In the genomic region with DNA sequence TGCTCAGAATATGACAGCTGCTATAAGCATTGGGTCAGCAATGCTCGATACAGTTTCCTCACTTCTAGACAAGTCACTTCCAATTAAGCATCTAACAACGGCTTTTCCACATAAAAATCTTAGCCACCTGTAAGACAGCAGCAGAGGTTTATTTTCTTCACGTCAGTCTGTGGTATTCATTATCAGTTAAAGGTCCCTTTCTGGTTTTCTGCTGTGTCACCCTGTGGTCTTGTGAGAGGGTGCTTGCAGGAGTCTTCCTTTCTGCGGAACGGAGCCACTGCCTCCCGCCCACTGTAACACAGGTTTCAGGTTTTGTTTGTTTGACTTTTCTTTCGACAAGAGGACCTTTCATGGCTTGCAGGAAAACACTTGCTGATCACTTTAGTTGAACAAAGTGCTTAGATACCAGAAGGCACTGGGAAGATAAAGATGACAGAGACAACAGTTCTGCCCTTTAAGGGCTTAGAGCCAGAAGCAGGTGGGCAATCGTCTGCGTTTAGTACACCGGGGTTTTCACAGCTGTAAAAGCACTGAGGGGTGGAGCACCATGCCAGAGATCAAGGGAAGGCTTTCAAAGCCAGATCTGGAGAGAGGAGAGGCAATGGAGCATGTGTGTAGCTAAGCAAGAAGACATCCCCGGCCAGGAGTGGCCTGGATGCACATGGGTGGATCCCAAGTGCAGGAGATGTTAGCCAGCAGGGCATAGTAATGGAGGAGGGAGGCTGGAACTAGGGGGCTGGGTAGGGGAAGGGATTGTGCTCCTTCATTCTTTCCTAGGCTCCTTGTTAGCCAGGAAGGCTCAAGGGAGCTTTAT, we compare ENCODE assay signal across 22 mouse cellular contexts. TPM values are rescaled to one million over a fixed set of nuclear protein-coding genes. Genes with fewer than 3 reads are reported as not detected.
DNase-seq lines count a peak whose midpoint lies in the region; ATAC-seq and TF ChIP-seq lines count a peak whose summit lies in the region.
"Had no signal": no experiment of that assay in that cellular context is flagged by ENCODE, and none has a peak within 500 bp of the region (broad histone marks: within the 10 kb centered on the region; RNA-seq: fewer than 3 reads in every experiment).

No protein-coding gene starts in this region.

- intact Hi-C loops in left cerebral cortex, postnatal 4 days (cut with DNase I): no loop called here

- H3K4me2 ChIP-seq in kidney, embryonic 14.5 days (replicated peaks; ENCODE audit: low read depth, low read length): peak overlapping the region; percentile 8
- H3K4me2 ChIP-seq: liver, embryonic 11.5 days; midbrain, embryonic 15.5 days; neural tube, embryonic 13.5 days had no signal

- H3K9me3 ChIP-seq in kidney, embryonic 14.5 days (ENCODE audit: control insufficient read depth, low read length): no peaks in the 10 kb centered on the region
- H3K9me3 ChIP-seq: midbrain, embryonic 15.5 days; neural tube, embryonic 13.5 days had no signal

- WGBS in kidney, embryonic 14.5 days: 17% methylated on average over 11 of the region's 11 CpGs
- 4% methylated on average over 11 of the region's 11 CpGs for WGBS in thymus, adult 2 months

- H3K36me3 ChIP-seq in kidney, embryonic 14.5 days (ENCODE audit: control insufficient read depth, insufficient read depth, low read length): peaks cover 3% of the 10 kb centered on the region; the same call in 1 of the 2 replicates
- H3K36me3 ChIP-seq in thymus, adult 2 months (ENCODE audit: control insufficient read depth, insufficient read depth, low read length): no peaks in the 10 kb centered on the region

- peak; percentile 10 for DNase-seq in embryo, embryonic 10 days (ENCODE audit: low spot score)
- DNase-seq in embryo, embryonic 11 days: no peak
- DNase-seq in kidney, postnatal 36 days: no peak
- peak; percentile 4 for DNase-seq in thymus, adult 2 months
- no peak for DNase-seq in thymus, adult 18-20 months
- peak; percentile 16 for DNase-seq in thymus, postnatal 25 days
- DNase-seq in left cerebral cortex, postnatal 4 days: no peak
- DNase-seq: adrenal gland, postnatal 25 days; cerebellum, postnatal 25 days; heart, postnatal 14 days had no signal

- no peak for TF ChIP-seq CTCF in thymus, adult 2 months (IDR thresholded peaks at IDR 0.05; ENCODE audit: borderline replicate concordance, control insufficient read depth, extremely low read depth, insufficient read depth, low read length, poor library complexity)

- TF ChIP-seq POLR2A in thymus, adult 2 months (IDR thresholded peaks at IDR 0.05; ENCODE audit: control insufficient read depth, extremely low read depth, insufficient read depth, low read length, poor library complexity): no peak

- no peak overlapping the region for H3K9ac ChIP-seq in kidney, embryonic 14.5 days (ENCODE audit: low read depth, low read length)
- H3K9ac ChIP-seq: midbrain, embryonic 15.5 days; neural tube, embryonic 13.5 days had no signal

- peaks cover 6% of the 10 kb centered on the region; the same call in 1 of the 2 replicates for H3K4me1 ChIP-seq in kidney, embryonic 14.5 days (ENCODE audit: control insufficient read depth, insufficient read depth, low read length)
- no peaks in the 10 kb centered on the region for H3K4me1 ChIP-seq in thymus, adult 2 months (replicated peaks; ENCODE audit: control insufficient read depth, insufficient read depth, low read length)
- H3K4me1 ChIP-seq: midbrain, embryonic 15.5 days had no signal

- H3K27me3 ChIP-seq in kidney, embryonic 14.5 days (ENCODE audit: control insufficient read depth, insufficient read depth, low read length): no peaks in the 10 kb centered on the region
- no peaks in the 10 kb centered on the region for H3K27me3 ChIP-seq in thymus, adult 2 months (ENCODE audit: control insufficient read depth, insufficient read depth, low read length)
- H3K27me3 ChIP-seq: midbrain, embryonic 15.5 days; neural tube, embryonic 13.5 days had no signal

- no peak overlapping the region for H3K4me3 ChIP-seq in kidney, embryonic 14.5 days (ENCODE audit: low read length)
- no peak overlapping the region for H3K4me3 ChIP-seq in thymus, adult 2 months (ENCODE audit: control insufficient read depth, insufficient read depth, low read length)
- H3K4me3 ChIP-seq: layer of hippocampus, adult 2 months; midbrain, embryonic 15.5 days; neural tube, embryonic 13.5 days had no signal

- ATAC-seq in kidney, embryonic 14.5 days (ENCODE audit: low FRiP score, low TSS enrichment): peak; percentile 94
- ATAC-seq: forebrain, embryonic 14.5 days; midbrain, embryonic 15.5 days had no signal

- 0 out of 2 replicates have a peak overlapping the region, but pooled peaks have one; percentile 18 for H3K27ac ChIP-seq in kidney, embryonic 14.5 days (ENCODE audit: low read depth, low read length)
- H3K27ac ChIP-seq in thymus, adult 2 months (ENCODE audit: control insufficient read depth, insufficient read depth, low read length): no peak overlapping the region
- H3K27ac ChIP-seq: layer of hippocampus, adult 2 months; midbrain, embryonic 15.5 days; neural tube, embryonic 13.5 days had no signal

RNA-seq across cellular contexts. Expression of a gene that starts 52.1 kb away (rescaled TPM):
- not detected in 2 replicates for polyA plus RNA-seq in kidney, embryonic 14.5 days (2014; fragmentation: Nextera tagmentation; extraction: Ambion mirVana)
- polyA plus RNA-seq in thymus, adult 2 months (2012; rRNA removed): not detected in 2 replicates
- total RNA-seq in left cerebral cortex, postnatal 4 days (2021): not detected
- total RNA-seq: adrenal gland, postnatal 25 days; ES-E14; gastrocnemius, adult 18-20 months; heart, postnatal 14 days; layer of hippocampus, adult 2 months had no signal
- polyA plus RNA-seq: forebrain, embryonic 14.5 days; intestine, embryonic 14.5 days; liver, embryonic 11.5 days; lung, embryonic 16.5 days; midbrain, embryonic 15.5 days; neural tube, embryonic 13.5 days; small intestine, adult 2 months; stomach, embryonic 16.5 days had no signal

Comparison
In these comparisons a context has a peak if more than half of its experiments do, and no peak if none do; other contexts are left out.
1. DNase-seq: peak in embryo, embryonic 10 days (single experiment), thymus, adult 2 months (single experiment) and thymus, postnatal 25 days (single experiment); none in embryo, embryonic 11 days (single experiment), kidney, postnatal 36 days (0 of 2), thymus, adult 18-20 months (0 of 2) and left cerebral cortex, postnatal 4 days (single experiment).